13 mouse cellular contexts compared by ENCODE assay signal in the genomic region with DNA sequence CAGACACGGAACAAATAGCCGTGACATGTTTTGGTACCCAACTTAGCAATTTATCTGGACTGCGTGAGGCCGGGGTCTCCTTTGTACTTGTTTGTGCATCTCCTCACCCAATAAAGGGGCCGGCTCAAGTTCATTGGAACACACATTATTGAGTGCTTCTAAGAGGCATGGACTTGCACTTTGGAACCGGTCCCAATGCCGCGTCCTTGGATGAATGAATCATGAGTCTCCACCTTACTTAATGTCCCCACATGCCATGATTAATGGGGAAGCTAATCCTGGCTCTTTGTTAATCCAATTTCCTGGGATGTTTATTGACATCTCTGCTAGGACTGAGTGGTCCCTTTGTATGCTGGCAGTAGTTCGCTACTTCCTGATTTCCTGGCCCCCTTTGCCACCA.
DNase-seq lines count a peak whose midpoint lies in the region; ATAC-seq and TF ChIP-seq lines count a peak whose summit lies in the region.
"Had no signal": no experiment of that assay in that cellular context is flagged by ENCODE, and none has a peak within 500 bp of the region (broad histone marks: within the 10 kb centered on the region; RNA-seq: fewer than 3 reads in every experiment).

No protein-coding gene starts in this region.

- H3K4me2 ChIP-seq in intestine, embryonic 15.5 days (replicated peaks) = no peak overlapping the region
- H3K4me2 ChIP-seq in intestine, postnatal 0 days (replicated peaks; ENCODE audit: low read depth) = no peak overlapping the region
- 0 out of 2 replicates have a peak overlapping the region, but pooled peaks have one; percentile 0 for H3K4me2 ChIP-seq in forebrain, embryonic 15.5 days (replicated peaks)
- H3K4me2 ChIP-seq: embryonic facial prominence, embryonic 15.5 days; heart, embryonic 11.5 days; lung, embryonic 14.5 days had no signal

- no peaks in the 10 kb centered on the region for H3K36me3 ChIP-seq in intestine, embryonic 15.5 days
- H3K36me3 ChIP-seq in intestine, postnatal 0 days (ENCODE audit: control insufficient read depth, insufficient read depth) = no peaks in the 10 kb centered on the region
- H3K36me3 ChIP-seq in forebrain, embryonic 15.5 days = no peaks in the 10 kb centered on the region
- H3K36me3 ChIP-seq: embryonic facial prominence, embryonic 15.5 days; limb, embryonic 10.5 days had no signal

- no peak overlapping the region for H3K27ac ChIP-seq in intestine, embryonic 15.5 days
- no peak overlapping the region for H3K27ac ChIP-seq in intestine, postnatal 0 days (ENCODE audit: low read depth, low read length)
- H3K27ac ChIP-seq in forebrain, embryonic 15.5 days (replicated peaks) = no peak overlapping the region
- H3K27ac ChIP-seq: embryonic facial prominence, embryonic 15.5 days; limb, embryonic 10.5 days had no signal

- H3K4me1 ChIP-seq in intestine, embryonic 15.5 days (replicated peaks) = 0 out of 2 replicates have a peak, but pooled peaks cover 4% of the 10 kb centered on the region
- no peaks in the 10 kb centered on the region for H3K4me1 ChIP-seq in intestine, postnatal 0 days (replicated peaks; ENCODE audit: control insufficient read depth, insufficient read depth, low read length)
- peaks cover 7% of the 10 kb centered on the region for H3K4me1 ChIP-seq in forebrain, embryonic 15.5 days
- H3K4me1 ChIP-seq: embryonic facial prominence, embryonic 15.5 days had no signal

- DNase-seq in adrenal gland, adult 18-20 months (ENCODE audit: low spot score in 2 of 2) = peak; percentile 63 to 81
- peak; percentile 12 for DNase-seq in ovary, postnatal 14 days (ENCODE audit: low spot score)
- DNase-seq in left cerebral cortex, adult 18-20 months (ENCODE audit: low spot score in 2 of 2) = no peak
- no peak for DNase-seq in cerebellum, adult 9-10 months
- no peak for DNase-seq in thymus, postnatal 36 days
- DNase-seq: cerebellum, adult 11 months; lung, embryonic 14.5 days had no signal

- no peaks in the 10 kb centered on the region for H3K9me3 ChIP-seq in intestine, embryonic 15.5 days
- no peaks in the 10 kb centered on the region for H3K9me3 ChIP-seq in intestine, postnatal 0 days (ENCODE audit: control insufficient read depth)
- H3K9me3 ChIP-seq in forebrain, embryonic 15.5 days = no peaks in the 10 kb centered on the region
- H3K9me3 ChIP-seq: embryonic facial prominence, embryonic 15.5 days; limb, embryonic 10.5 days had no signal

- H3K4me3 ChIP-seq in intestine, embryonic 15.5 days (replicated peaks) = no peak overlapping the region
- H3K4me3 ChIP-seq in intestine, postnatal 0 days (ENCODE audit: low read depth, low read length) = no peak overlapping the region
- H3K4me3 ChIP-seq in forebrain, embryonic 15.5 days = no peak overlapping the region
- H3K4me3 ChIP-seq: embryonic facial prominence, embryonic 15.5 days; limb, embryonic 10.5 days had no signal

- no peak overlapping the region for H3K9ac ChIP-seq in intestine, embryonic 15.5 days
- H3K9ac ChIP-seq in intestine, postnatal 0 days (ENCODE audit: low read depth, low read length) = no peak overlapping the region
- H3K9ac ChIP-seq in forebrain, embryonic 15.5 days (replicated peaks) = no peak overlapping the region
- H3K9ac ChIP-seq: embryonic facial prominence, embryonic 15.5 days; lung, embryonic 14.5 days had no signal

- TF ChIP-seq CTCF in intestine, postnatal 0 days (IDR thresholded peaks at IDR 0.05; ENCODE audit: low read depth) = no peak

- WGBS in intestine, embryonic 15.5 days = 66% methylated on average over 9 of the region's 9 CpGs
- 65% methylated on average over 9 of the region's 9 CpGs for WGBS in intestine, postnatal 0 days
- 18% methylated on average over 9 of the region's 9 CpGs for WGBS in forebrain, embryonic 15.5 days

- no peaks in the 10 kb centered on the region for H3K27me3 ChIP-seq in intestine, embryonic 15.5 days (replicated peaks)
- no peaks in the 10 kb centered on the region for H3K27me3 ChIP-seq in intestine, postnatal 0 days (replicated peaks; ENCODE audit: control insufficient read depth, insufficient read depth, low read length)
- H3K27me3 ChIP-seq in forebrain, embryonic 15.5 days = no peaks in the 10 kb centered on the region
- H3K27me3 ChIP-seq: embryonic facial prominence, embryonic 15.5 days had no signal

- peak; percentile 47 for ATAC-seq in intestine, embryonic 15.5 days
- ATAC-seq in intestine, postnatal 0 days = no peak
- ATAC-seq in forebrain, embryonic 15.5 days (replicated peaks) = no peak

Comparison
In these comparisons a context has a peak if more than half of its experiments do, and no peak if none do; other contexts are left out.
1. DNase-seq: peak in adrenal gland, adult 18-20 months (2 of 2) and ovary, postnatal 14 days (single experiment); none in left cerebral cortex, adult 18-20 months (0 of 2), cerebellum, adult 9-10 months (single experiment) and thymus, postnatal 36 days (0 of 2).